Mouse (Mus musculus): ENCODE data around the gene Tmco5b. TPM values are rescaled to one million over a fixed set of nuclear protein-coding genes. Genes with fewer than 3 reads are reported as not detected.

Tmco5b gene
- polyA plus RNA-seq (2017; shearing (Covaris generic)) = not detected

GRCm38 (mm10) chr2:113285432-113285831, at the start of gene Tmco5b:
TSS of gene Tmco5b (plus strand) at chr2:113285732.
- ATAC-seq = no peak

DNA sequence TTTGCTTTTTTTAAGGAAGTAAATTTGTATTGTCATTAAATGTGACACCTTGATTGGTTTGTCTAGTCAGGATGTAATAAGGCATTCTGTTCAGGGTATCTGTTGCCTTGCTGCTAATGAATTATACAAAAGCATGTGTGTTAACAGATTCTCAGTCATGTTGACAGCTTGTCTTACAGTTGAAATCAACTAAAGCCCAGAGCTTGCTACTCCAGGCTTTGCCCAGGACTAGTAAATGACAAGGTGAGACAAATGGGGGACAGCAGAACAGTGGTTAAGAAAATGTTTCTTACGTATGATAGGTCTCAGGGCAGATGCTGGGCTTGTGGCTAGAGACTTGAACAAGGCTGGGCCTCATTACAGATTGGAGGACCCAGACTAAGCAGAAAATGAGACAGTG, 48.5 kb upstream of the Tmco5b start:
- no peak for ATAC-seq

DNA sequence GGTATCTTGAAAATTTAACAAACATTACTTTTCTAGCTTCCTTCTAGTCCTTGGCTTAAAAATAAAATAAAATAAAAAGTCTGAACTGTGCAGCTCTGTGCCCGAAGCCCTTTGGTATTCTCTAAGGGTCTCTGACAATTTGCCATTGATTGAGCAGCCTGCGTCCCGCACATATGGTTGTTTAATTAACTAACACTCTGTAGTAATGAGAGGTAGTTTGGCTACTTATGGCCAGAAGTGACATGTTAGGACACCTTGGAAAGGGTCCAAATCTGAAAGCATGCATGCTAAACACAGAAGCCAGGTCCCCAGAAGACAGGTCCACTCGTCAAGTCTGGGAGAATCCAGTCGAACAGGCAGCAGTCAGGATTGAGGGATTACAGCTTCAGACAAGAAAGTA, 46.7 kb upstream of the Tmco5b start:
- ATAC-seq = no peak

GRCm38 (mm10) chr2:113302349-113303239, 17.1 kb downstream of the Tmco5b start:
- no peak for ATAC-seq

- ATAC-seq = no peak
These were observed 17.7 kb downstream of the Tmco5b start for GRCm38 (mm10) chr2:113303240-113303538.

DNA sequence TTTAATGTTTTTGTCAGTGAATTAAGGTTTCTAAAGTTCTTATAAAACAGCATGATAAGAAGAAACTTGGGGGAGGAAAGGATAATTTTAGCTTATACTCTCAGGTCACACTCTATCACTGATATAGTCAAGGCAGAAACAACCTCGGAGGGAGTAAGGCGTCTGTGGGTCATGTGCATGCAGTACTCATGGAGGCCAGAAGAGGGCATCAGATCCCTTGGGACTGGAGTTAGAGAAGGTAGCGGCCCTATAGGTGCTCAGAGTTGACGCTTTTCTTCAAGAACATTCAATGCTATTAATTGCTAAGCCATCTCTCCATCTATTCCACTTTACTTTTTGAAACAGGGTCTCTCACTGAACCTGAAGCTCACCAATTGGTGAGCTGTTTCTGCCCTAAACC, 19.8 kb downstream of the Tmco5b start:
- no peak for ATAC-seq

- ATAC-seq = no peak
These were observed 25.7 kb downstream of the Tmco5b start for GRCm38 (mm10) chr2:113311211-113311610.

- no peak for ATAC-seq
These were observed 37.5 kb downstream of the Tmco5b start for GRCm38 (mm10) chr2:113323016-113323415.

- no peak for ATAC-seq
These were observed 48.4 kb downstream of the Tmco5b start for GRCm38 (mm10) chr2:113333799-113334541.

DNA sequence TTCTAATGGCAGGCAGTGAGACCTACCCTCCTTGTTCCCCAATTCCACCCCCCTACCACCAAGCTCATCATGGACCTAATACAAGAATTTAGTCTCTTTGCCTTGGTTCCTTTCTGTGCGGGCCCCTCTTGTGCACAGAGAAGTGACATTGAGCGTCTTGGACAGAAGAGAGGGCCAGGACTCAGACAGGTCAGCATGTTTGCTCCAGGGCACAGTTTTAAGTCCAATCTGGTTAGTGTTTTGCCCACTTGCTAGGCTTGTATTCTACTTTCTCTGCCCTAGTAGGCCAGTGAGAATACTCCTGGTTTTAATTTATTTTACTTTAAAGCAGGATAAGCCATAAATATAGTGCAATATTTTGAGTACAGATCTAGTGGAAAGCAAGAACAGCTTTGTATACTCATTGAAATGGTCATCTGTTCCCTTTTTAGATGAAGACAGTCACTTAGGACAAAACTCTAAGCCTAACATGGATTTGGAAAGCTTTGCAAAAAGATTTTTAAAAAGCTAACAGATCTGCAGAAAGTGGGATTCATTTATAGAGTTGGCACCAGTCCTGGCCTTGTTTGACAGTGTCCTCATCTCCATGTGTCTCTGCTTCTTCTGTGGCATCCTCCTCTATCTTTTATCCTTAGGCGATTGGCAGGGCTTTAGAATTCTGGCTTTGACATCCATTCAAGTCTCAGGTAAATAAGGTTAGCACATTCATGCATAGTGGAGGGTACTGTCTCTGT, 50.2 kb downstream of the Tmco5b start:
- no peak for ATAC-seq

DNA sequence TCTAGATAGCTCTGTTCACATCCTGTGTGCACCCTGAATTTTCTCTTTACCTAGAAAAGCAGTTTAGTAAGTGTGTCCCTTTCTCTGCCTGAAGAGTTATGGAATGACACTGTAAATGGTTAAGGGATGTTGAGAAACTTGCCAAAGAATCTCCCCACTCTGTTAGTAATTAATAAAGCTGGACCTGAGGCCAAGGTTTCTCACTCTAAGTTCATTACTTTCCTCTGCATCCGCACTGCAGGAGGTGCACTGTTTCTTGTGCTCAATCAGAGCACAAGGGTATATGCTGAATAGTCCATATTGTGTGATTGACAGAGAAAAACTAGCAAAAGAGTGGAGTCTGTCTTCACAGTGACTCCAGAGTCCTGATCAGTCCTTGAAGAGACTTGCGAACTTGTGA, 59.0 kb downstream of the Tmco5b start:
- no peak for ATAC-seq

Other genes starting within 250 kb of the Tmco5b start
- 1 to 10 TPM; 2.3 to 2.9 TPM for gene Ryr3, start 68.6 kb upstream of the Tmco5b start, polyA plus RNA-seq (2017; shearing (Covaris generic))
- under 1 TPM; 0.19 to 0.37 TPM for gene Fmn1, start 42.0 kb downstream of the Tmco5b start, polyA plus RNA-seq (2017; shearing (Covaris generic))